Mouse (Mus musculus): ENCODE results near the gene Ccdc107. TPM values are rescaled to one million over a fixed set of nuclear protein-coding genes. Genes with fewer than 3 reads are reported as not detected.

Ccdc107 gene
- polyA plus RNA-seq, 1 experiment from 2014 or later: 113 TPM

DNA sequence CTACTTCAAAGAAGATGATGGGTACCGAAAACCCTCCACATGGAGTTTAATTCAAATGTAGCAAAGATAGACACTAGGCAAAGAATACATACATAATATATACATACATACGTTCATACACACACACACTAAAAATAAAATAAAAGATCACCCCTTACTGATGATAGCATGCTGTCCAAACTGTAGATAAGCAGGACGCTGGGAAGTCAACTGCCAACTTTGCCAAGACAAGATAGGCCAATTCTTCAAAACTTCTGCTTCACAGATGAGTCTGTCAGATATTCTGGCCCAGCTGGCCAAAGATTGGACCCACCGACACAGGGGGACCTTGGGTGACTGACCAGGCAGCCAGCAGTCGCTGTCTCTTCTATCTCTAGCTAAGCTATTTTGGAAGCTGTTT, 29.6 kb upstream of the Ccdc107 start:
- 87% methylated on average over 5 of the region's 5 CpGs for WGBS
- Histone ChIP-seq H3K4me3 (replicated peaks; ENCODE audit: low read length) (no peak overlapping the region), H3K4me2 (ENCODE audit: low read depth, low read length) (no peak overlapping the region), H3K36me3 (ENCODE audit: control insufficient read depth, insufficient read depth, low read length) (no peaks in the 10 kb centered on the region), H3K9me3 (replicated peaks; ENCODE audit: control insufficient read depth, low read length) (no peaks in the 10 kb centered on the region), H3K27me3 (ENCODE audit: control insufficient read depth, insufficient read depth, low read length) (no peaks in the 10 kb centered on the region), H3K9ac (ENCODE audit: low read length) (no peak overlapping the region), H3K27ac (ENCODE audit: low read length) (no peak overlapping the region), H3K4me1 (ENCODE audit: control insufficient read depth, insufficient read depth, low read length) (no peaks in the 10 kb centered on the region)
- ATAC-seq (ENCODE audit: insufficient read depth, low FRiP score): no peak

DNA sequence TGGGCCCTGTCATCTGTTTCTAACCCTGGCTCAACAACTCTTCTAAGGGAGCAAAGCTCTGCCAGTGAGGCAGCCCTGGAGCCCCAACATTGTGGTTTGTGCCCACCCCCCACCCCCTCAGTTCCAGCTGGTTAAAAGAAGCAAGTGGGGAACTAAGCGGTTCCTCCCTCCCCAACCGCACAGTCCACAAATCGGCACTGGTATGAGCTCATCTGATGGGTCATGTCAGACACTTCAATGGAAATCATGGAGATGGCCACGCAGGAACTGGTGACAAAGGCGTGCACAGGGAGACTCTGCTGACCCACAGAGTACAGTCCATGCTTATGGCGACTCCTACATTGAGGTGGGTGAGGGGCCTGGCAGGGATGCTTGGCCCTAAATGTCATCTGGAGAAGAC, 26.8 kb upstream of the Ccdc107 start:
- Histone ChIP-seq H3K27ac (ENCODE audit: low read length) (no peak overlapping the region), H3K9ac (ENCODE audit: low read length) (no peak overlapping the region), H3K4me2 (ENCODE audit: low read depth, low read length) (no peak overlapping the region), H3K4me1 (ENCODE audit: control insufficient read depth, insufficient read depth, low read length) (no peaks in the 10 kb centered on the region), H3K9me3 (replicated peaks; ENCODE audit: control insufficient read depth, low read length) (no peaks in the 10 kb centered on the region), H3K4me3 (replicated peaks; ENCODE audit: low read length) (no peak overlapping the region), H3K27me3 (ENCODE audit: control insufficient read depth, insufficient read depth, low read length) (no peaks in the 10 kb centered on the region), H3K36me3 (ENCODE audit: control insufficient read depth, insufficient read depth, low read length) (no peaks in the 10 kb centered on the region)
- 82% methylated on average over 6 of the region's 6 CpGs for WGBS
- ATAC-seq (ENCODE audit: insufficient read depth, low FRiP score): no peak

DNA sequence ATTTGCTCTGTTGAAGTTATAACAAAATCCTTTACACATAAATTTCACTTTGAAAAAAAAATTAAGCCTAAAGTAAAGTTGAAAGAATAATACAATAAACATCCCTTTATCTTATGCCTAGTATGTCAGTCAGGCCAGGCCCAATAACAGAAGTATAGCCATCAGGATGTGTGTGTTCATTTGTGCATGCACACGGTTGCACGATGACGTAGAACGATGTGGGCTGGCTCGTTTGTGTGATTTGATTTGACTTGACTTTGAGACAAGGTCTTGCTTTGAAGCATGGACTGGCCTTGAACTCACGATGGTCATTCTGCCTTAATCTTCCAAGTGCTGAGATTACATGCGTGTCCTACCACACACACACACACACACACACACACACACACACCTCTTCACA, 25.8 kb upstream of the Ccdc107 start:
- no peak overlapping the region for H3K27ac ChIP-seq (ENCODE audit: low read length)
- H3K4me1 ChIP-seq (ENCODE audit: control insufficient read depth, insufficient read depth, low read length): no peaks in the 10 kb centered on the region
- H3K9ac ChIP-seq (ENCODE audit: low read length): no peak overlapping the region
- no peak overlapping the region for H3K4me3 ChIP-seq (replicated peaks; ENCODE audit: low read length)
- no peak overlapping the region for H3K4me2 ChIP-seq (ENCODE audit: low read depth, low read length)
- no peaks in the 10 kb centered on the region for H3K36me3 ChIP-seq (ENCODE audit: control insufficient read depth, insufficient read depth, low read length)
- H3K27me3 ChIP-seq (ENCODE audit: control insufficient read depth, insufficient read depth, low read length): no peaks in the 10 kb centered on the region
- WGBS: 80% methylated on average over 7 of the region's 7 CpGs
- ATAC-seq (ENCODE audit: insufficient read depth, low FRiP score): no peak
- no peaks in the 10 kb centered on the region for H3K9me3 ChIP-seq (replicated peaks; ENCODE audit: control insufficient read depth, low read length)

DNA sequence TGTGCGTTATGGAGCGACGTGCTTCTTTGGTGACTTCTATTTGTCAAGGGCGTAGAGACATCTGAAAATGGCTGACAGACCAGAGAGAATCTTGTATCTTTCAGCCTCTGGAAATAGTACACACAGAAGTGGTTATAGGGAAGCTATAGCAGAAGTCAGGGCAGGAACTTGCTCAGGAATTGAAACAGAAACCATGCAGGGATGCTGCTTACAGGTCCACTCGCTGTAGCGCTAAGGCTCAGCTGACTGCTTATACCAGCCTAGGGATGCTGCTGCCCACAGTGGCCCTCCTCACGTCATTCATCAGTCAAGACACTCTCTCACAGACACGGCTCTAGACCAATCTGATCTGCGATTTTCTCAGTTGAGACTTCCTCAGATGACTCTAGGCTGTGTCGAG, 22.4 kb upstream of the Ccdc107 start:
- Histone ChIP-seq H3K9ac (ENCODE audit: low read length) (no peak overlapping the region), H3K27ac (ENCODE audit: low read length) (no peak overlapping the region), H3K4me1 (ENCODE audit: control insufficient read depth, insufficient read depth, low read length) (no peaks in the 10 kb centered on the region), H3K27me3 (ENCODE audit: control insufficient read depth, insufficient read depth, low read length) (no peaks in the 10 kb centered on the region), H3K9me3 (replicated peaks; ENCODE audit: control insufficient read depth, low read length) (no peaks in the 10 kb centered on the region), H3K4me3 (replicated peaks; ENCODE audit: low read length) (no peak overlapping the region), H3K36me3 (ENCODE audit: control insufficient read depth, insufficient read depth, low read length) (no peaks in the 10 kb centered on the region), H3K4me2 (ENCODE audit: low read depth, low read length) (no peak overlapping the region)
- WGBS: 86% methylated on average over 10 of the region's 10 CpGs
- no peak for ATAC-seq (ENCODE audit: insufficient read depth, low FRiP score)

DNA sequence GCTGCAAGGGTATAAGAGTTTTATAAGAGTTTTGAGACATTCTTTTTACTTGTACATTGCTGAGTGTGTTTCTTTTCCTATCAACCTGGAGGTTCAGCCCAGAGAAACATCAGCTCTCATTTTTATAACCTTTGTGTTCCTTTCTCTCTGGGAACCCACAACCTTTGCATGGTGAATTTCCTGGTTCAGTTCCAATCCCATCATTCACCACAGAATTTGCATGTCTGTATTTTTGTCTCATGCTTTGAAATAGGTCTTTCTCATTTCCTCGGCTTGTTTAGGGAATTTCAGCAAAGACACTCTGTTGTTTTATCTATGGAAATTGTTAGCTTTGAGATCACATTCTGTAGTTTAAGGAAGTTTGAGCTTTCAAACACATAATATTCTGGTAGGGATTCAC, 19.1 kb upstream of the Ccdc107 start:
- ATAC-seq (ENCODE audit: insufficient read depth, low FRiP score): no peak
- Histone ChIP-seq H3K27ac (ENCODE audit: low read length) (no peak overlapping the region), H3K9ac (ENCODE audit: low read length) (no peak overlapping the region), H3K4me3 (replicated peaks; ENCODE audit: low read length) (no peak overlapping the region), H3K4me1 (ENCODE audit: control insufficient read depth, insufficient read depth, low read length) (no peaks in the 10 kb centered on the region; the same call in 1 of the 2 replicates), H3K9me3 (replicated peaks; ENCODE audit: control insufficient read depth, low read length) (no peaks in the 10 kb centered on the region), H3K27me3 (ENCODE audit: control insufficient read depth, insufficient read depth, low read length) (no peaks in the 10 kb centered on the region), H3K4me2 (ENCODE audit: low read depth, low read length) (no peak overlapping the region), H3K36me3 (ENCODE audit: control insufficient read depth, insufficient read depth, low read length) (no peaks in the 10 kb centered on the region)
- WGBS: 74% methylated on average over 1 of the region's 1 CpGs

DNA sequence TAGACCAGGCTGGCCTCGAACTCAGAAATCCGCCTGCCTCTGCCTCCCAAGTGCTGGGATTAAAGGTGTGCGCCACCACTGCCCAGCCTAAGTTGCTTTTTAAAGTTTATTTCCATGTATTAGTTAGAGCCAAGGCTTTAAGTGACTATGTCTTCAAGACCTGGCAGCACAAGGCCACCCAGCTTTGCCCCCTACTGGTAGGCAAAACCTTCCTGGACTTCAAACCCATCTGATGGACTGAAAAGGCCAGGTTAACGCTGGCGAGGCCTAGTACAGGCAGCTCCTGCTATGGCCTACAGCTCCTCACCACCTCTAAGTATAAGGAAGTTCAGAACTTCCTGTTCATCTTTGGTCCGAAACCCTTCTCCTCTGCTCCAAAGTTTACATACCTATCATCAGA, 16.1 kb upstream of the Ccdc107 start:
- no peak overlapping the region for H3K4me3 ChIP-seq (replicated peaks; ENCODE audit: low read length)
- no peak overlapping the region for H3K9ac ChIP-seq (ENCODE audit: low read length)
- no peak overlapping the region for H3K27ac ChIP-seq (ENCODE audit: low read length)
- no peaks in the 10 kb centered on the region for H3K36me3 ChIP-seq (ENCODE audit: control insufficient read depth, insufficient read depth, low read length)
- no peak overlapping the region for H3K4me2 ChIP-seq (ENCODE audit: low read depth, low read length)
- H3K9me3 ChIP-seq (replicated peaks; ENCODE audit: control insufficient read depth, low read length): no peaks in the 10 kb centered on the region
- WGBS: 79% methylated on average over 6 of the region's 6 CpGs
- H3K4me1 ChIP-seq (ENCODE audit: control insufficient read depth, insufficient read depth, low read length): no peaks in the 10 kb centered on the region; the same call in 1 of the 2 replicates
- H3K27me3 ChIP-seq (ENCODE audit: control insufficient read depth, insufficient read depth, low read length): no peaks in the 10 kb centered on the region
- no peak for ATAC-seq (ENCODE audit: insufficient read depth, low FRiP score)

DNA sequence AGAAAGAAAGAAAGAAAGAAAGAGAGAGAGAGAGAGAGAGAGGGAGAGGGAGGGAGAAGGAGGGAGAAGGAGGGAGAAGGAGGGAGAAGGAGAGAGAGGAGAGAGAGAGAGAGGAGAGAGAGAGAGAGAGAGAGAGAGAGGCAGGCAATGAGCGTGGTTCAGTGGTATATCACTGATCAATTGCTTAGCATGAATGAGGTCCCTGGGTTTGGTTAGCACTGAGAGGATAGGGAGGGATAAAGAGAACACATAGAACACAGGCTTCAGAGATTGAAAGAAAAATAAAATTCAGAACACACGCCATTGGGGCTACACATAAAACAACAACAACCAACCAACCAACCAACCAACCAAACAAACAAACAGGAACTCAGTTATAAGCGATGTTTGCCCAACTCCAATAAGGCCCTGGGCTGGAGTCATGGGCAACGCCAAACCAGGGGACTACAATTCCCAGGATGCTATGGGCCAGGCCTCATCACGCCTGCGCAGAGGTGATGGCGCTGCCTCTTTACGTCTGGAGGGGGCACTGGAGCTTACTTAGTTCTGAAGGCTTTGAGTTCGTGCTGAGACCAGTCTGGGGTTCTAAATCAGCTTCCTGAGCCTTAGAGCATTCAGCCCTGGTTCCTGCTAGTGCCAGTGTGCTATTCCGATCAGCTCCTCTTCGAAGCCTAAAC, 14.7 kb upstream of the Ccdc107 start:
- peak overlapping the region; percentile 55 for H3K4me2 ChIP-seq (ENCODE audit: low read depth, low read length)
- WGBS: 11% methylated on average over 11 of the region's 11 CpGs
- no peaks in the 10 kb centered on the region; the same call in 1 of the 2 replicates for H3K4me1 ChIP-seq (ENCODE audit: control insufficient read depth, insufficient read depth, low read length)
- peak overlapping the region; percentile 38 for H3K4me3 ChIP-seq (replicated peaks; ENCODE audit: low read length)
- H3K27me3 ChIP-seq (ENCODE audit: control insufficient read depth, insufficient read depth, low read length): no peaks in the 10 kb centered on the region
- H3K9me3 ChIP-seq (replicated peaks; ENCODE audit: control insufficient read depth, low read length): no peaks in the 10 kb centered on the region
- peak overlapping the region; percentile 65 for H3K9ac ChIP-seq (ENCODE audit: low read length)
- ATAC-seq (ENCODE audit: insufficient read depth, low FRiP score): peak; percentile 94
- no peaks in the 10 kb centered on the region for H3K36me3 ChIP-seq (ENCODE audit: control insufficient read depth, insufficient read depth, low read length)
- H3K27ac ChIP-seq (ENCODE audit: low read length): peak overlapping the region; percentile 13; the same call in 1 of the 2 replicates

DNA sequence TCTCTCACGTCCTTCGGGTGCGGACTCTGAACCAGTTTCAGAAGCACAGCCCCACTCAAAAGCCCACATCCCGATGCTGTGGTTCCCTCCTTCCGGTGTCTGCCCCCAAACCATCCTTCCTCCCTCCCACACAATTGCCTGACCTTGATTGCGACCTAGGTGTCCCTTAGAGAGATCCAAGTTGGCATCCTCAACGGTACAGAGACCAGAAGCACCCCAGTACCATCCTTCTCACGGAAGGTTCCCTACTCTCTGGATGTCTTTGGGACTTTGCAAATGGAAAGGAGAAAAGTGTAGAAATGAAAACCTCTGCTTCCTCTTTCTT, 14.2 kb upstream of the Ccdc107 start:
- peak overlapping the region; percentile 13; the same call in 1 of the 2 replicates for H3K27ac ChIP-seq (ENCODE audit: low read length)
- H3K27me3 ChIP-seq (ENCODE audit: control insufficient read depth, insufficient read depth, low read length): no peaks in the 10 kb centered on the region
- ATAC-seq (ENCODE audit: insufficient read depth, low FRiP score): no peak
- H3K9ac ChIP-seq (ENCODE audit: low read length): peak overlapping the region; percentile 65
- H3K36me3 ChIP-seq (ENCODE audit: control insufficient read depth, insufficient read depth, low read length): no peaks in the 10 kb centered on the region
- H3K4me1 ChIP-seq (ENCODE audit: control insufficient read depth, insufficient read depth, low read length): no peaks in the 10 kb centered on the region; the same call in 1 of the 2 replicates
- peak overlapping the region; percentile 55 for H3K4me2 ChIP-seq (ENCODE audit: low read depth, low read length)
- no peaks in the 10 kb centered on the region for H3K9me3 ChIP-seq (replicated peaks; ENCODE audit: control insufficient read depth, low read length)
- peak overlapping the region; percentile 38 for H3K4me3 ChIP-seq (replicated peaks; ENCODE audit: low read length)
- 44% methylated on average over 8 of the region's 8 CpGs for WGBS

DNA sequence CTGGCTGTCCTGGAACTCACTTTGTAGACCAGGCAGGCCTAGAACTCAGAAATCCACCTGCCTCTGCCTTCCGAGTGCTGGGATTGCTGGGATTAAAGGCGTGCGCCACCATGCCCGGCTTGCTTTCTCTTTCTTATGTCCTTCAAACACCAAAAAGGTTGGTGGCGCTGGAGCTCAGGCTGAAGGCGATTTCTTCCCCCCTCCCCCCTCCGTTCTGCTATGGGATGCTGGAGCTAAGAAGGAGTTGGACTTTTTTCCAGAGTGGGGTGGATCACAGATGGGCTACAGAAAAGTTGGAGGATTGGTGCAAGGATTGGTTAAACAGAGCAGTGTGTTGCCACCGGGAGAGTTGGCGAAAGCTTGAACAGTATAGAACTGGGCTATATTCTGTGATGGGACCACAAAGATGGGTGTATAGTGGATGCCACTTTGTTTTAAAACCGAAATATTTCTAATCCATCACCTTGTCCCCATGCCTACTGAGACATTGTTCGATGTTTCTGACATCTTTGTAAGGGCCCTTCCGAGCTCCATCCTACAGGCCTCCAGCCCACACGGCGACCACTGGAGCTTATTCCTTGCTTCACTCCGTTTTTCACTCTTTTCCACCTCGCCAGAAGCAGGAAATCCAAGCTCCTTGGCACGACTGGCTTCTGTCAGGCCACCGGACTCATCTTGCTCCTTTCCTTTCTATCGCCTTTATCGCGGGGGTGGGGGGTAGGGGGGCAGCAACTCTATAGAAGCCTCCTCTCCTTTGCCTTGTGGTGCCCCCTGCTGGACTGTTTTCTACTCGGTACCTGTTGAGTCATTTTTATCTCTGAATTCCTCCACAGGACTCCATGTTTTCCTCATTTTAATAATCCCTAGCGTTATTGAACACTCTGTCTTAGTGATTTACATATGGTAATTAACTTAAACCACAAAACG, 13.5 kb upstream of the Ccdc107 start:
- Histone ChIP-seq H3K9me3 (replicated peaks; ENCODE audit: control insufficient read depth, low read length) (no peaks in the 10 kb centered on the region), H3K4me2 (ENCODE audit: low read depth, low read length) (peak overlapping the region; percentile 40), H3K27me3 (ENCODE audit: control insufficient read depth, insufficient read depth, low read length) (no peaks in the 10 kb centered on the region), H3K9ac (ENCODE audit: low read length) (no peak overlapping the region), H3K4me1 (ENCODE audit: control insufficient read depth, insufficient read depth, low read length) (no peaks in the 10 kb centered on the region; the same call in 1 of the 2 replicates), H3K36me3 (ENCODE audit: control insufficient read depth, insufficient read depth, low read length) (no peaks in the 10 kb centered on the region), H3K27ac (ENCODE audit: low read length) (no peak overlapping the region), H3K4me3 (replicated peaks; ENCODE audit: low read length) (no peak overlapping the region)
- WGBS: 43% methylated on average over 24 of the region's 24 CpGs
- no peak for ATAC-seq (ENCODE audit: insufficient read depth, low FRiP score)

All from stomach, embryonic 16.5 days (tissue).